ENCODE assay signal across 9 mouse cellular contexts in genomic region chr1:119484457-119484856, GRCm38 (mm10). TPM values are rescaled to one million over a fixed set of nuclear protein-coding genes. Genes with fewer than 3 reads are reported as not detected.
DNase-seq lines count a peak whose midpoint lies in the region; ATAC-seq and TF ChIP-seq lines count a peak whose summit lies in the region.
"Had no signal": no experiment of that assay in that cellular context is flagged by ENCODE, and none has a peak within 500 bp of the region (broad histone marks: within the 10 kb centered on the region; RNA-seq: fewer than 3 reads in every experiment).

No protein-coding gene starts in this region.

- no peaks in the 10 kb centered on the region for H3K9me3 ChIP-seq in embryonic facial prominence, embryonic 11.5 days (replicated peaks; ENCODE audit: control insufficient read depth, low read length)
- H3K9me3 ChIP-seq in lung, embryonic 16.5 days (ENCODE audit: control insufficient read depth, low read length), result no peaks in the 10 kb centered on the region
- H3K9me3 ChIP-seq in hindbrain, embryonic 10.5 days, result no peaks in the 10 kb centered on the region
- H3K9me3 ChIP-seq: neural tube, embryonic 13.5 days had no signal

- no peak overlapping the region for H3K27ac ChIP-seq in embryonic facial prominence, embryonic 11.5 days (replicated peaks; ENCODE audit: low read depth, low read length)
- H3K27ac ChIP-seq in lung, embryonic 16.5 days (ENCODE audit: low read length), result no peak overlapping the region
- no peak overlapping the region for H3K27ac ChIP-seq in hindbrain, embryonic 10.5 days
- H3K27ac ChIP-seq: neural tube, embryonic 13.5 days had no signal

- no peaks in the 10 kb centered on the region for H3K27me3 ChIP-seq in embryonic facial prominence, embryonic 11.5 days (ENCODE audit: control insufficient read depth, insufficient read depth, low read length)
- H3K27me3 ChIP-seq in lung, embryonic 16.5 days (ENCODE audit: control insufficient read depth, insufficient read depth, low read depth, low read length), result no peaks in the 10 kb centered on the region
- H3K27me3 ChIP-seq in hindbrain, embryonic 10.5 days (ENCODE audit: insufficient read depth, poor library complexity, severe bottlenecking), result no peaks in the 10 kb centered on the region
- H3K27me3 ChIP-seq: neural tube, embryonic 13.5 days had no signal

- H3K4me1 ChIP-seq in lung, adult 2 months (ENCODE audit: control insufficient read depth, insufficient read depth, low read length), result peaks cover 5% of the 10 kb centered on the region; the same call in 1 of the 2 replicates
- no peaks in the 10 kb centered on the region for H3K4me1 ChIP-seq in embryonic facial prominence, embryonic 11.5 days (ENCODE audit: control insufficient read depth, insufficient read depth, low read length)
- peaks cover 2% of the 10 kb centered on the region; the same call in 1 of the 2 replicates for H3K4me1 ChIP-seq in lung, embryonic 16.5 days (replicated peaks; ENCODE audit: control insufficient read depth, insufficient read depth, low read length)
- H3K4me1 ChIP-seq in hindbrain, embryonic 10.5 days (replicated peaks), result peaks cover 19% of the 10 kb centered on the region

- no peak for ATAC-seq in embryonic facial prominence, embryonic 11.5 days (replicated peaks; ENCODE audit: insufficient number of reproducible peaks, low FRiP score, low TSS enrichment, low read depth)
- peak; percentile 59 for ATAC-seq in lung, embryonic 16.5 days (ENCODE audit: low read depth)

- TF ChIP-seq POLR2A in lung, adult 2 months (IDR thresholded peaks at IDR 0.05; ENCODE audit: borderline replicate concordance, extremely low read depth, low read depth, low read length), result no peak

- peak; percentile 53 for DNase-seq in adrenal gland, postnatal 10 days
- DNase-seq in adrenal gland, adult 8-10 months, result no peak
- DNase-seq in lung, adult 2 months, result no peak
- DNase-seq in lung, postnatal 14 days, result no peak
- peak; percentile 51 for DNase-seq in embryonic facial prominence, embryonic 11.5 days (ENCODE audit: low spot score)
- DNase-seq in thymus, postnatal 0 days (ENCODE audit: low spot score), result peak; percentile 61
- DNase-seq in hindbrain, embryonic 10.5 days (ENCODE audit: low spot score), result no peak

- H3K4me2 ChIP-seq in embryonic facial prominence, embryonic 11.5 days (ENCODE audit: low read depth, low read length), result no peak overlapping the region
- H3K4me2 ChIP-seq in lung, embryonic 16.5 days (ENCODE audit: low read depth, low read length), result no peak overlapping the region
- H3K4me2 ChIP-seq: neural tube, embryonic 13.5 days had no signal

- peak; percentile 72 for TF ChIP-seq CTCF in lung, adult 2 months (IDR thresholded peaks at IDR 0.05; ENCODE audit: insufficient read depth, low read length)

- no peaks in the 10 kb centered on the region for H3K36me3 ChIP-seq in embryonic facial prominence, embryonic 11.5 days (replicated peaks; ENCODE audit: control insufficient read depth, insufficient read depth, low read depth, low read length)
- H3K36me3 ChIP-seq in lung, embryonic 16.5 days (ENCODE audit: control insufficient read depth, insufficient read depth, low read length), result peaks cover 19% of the 10 kb centered on the region
- H3K36me3 ChIP-seq in hindbrain, embryonic 10.5 days, result peaks cover 10% of the 10 kb centered on the region; the same call in 1 of the 2 replicates

- no peak overlapping the region for H3K4me3 ChIP-seq in lung, adult 2 months (replicated peaks; ENCODE audit: extremely low read depth, low read depth, low read length)
- no peak overlapping the region for H3K4me3 ChIP-seq in embryonic facial prominence, embryonic 11.5 days (ENCODE audit: low read depth, low read length)
- no peak overlapping the region for H3K4me3 ChIP-seq in lung, embryonic 16.5 days (ENCODE audit: low read length)
- H3K4me3 ChIP-seq in hindbrain, embryonic 10.5 days, result no peak overlapping the region
- H3K4me3 ChIP-seq: neural tube, embryonic 13.5 days had no signal

- H3K9ac ChIP-seq in embryonic facial prominence, embryonic 11.5 days (replicated peaks; ENCODE audit: low read length), result no peak overlapping the region
- no peak overlapping the region for H3K9ac ChIP-seq in lung, embryonic 16.5 days (ENCODE audit: low read length)
- H3K9ac ChIP-seq: neural tube, embryonic 13.5 days had no signal

- 47% methylated on average over 3 of the region's 3 CpGs for WGBS in lung, adult 2 months
- WGBS in embryonic facial prominence, embryonic 11.5 days, result 59% methylated on average over 3 of the region's 3 CpGs
- 42% methylated on average over 3 of the region's 3 CpGs for WGBS in lung, embryonic 16.5 days
- 60% methylated on average over 3 of the region's 3 CpGs for WGBS in hindbrain, embryonic 10.5 days

RNA-seq across cellular contexts. Expression of gene Ralb, which starts 20.1 kb away (rescaled TPM):
- total RNA-seq in adrenal gland, postnatal 10 days (2021), result 10 to 100 TPM; 61.2 to 65.9 TPM
- total RNA-seq in adrenal gland, adult 8-10 months (2022), result 10 to 100 TPM; 61.0 to 78.5 (median 64.7) TPM
- 47.9 and 54.1 TPM in 2 replicates for polyA plus RNA-seq in lung, adult 2 months (2012; rRNA removed)
- 102 TPM in 2 replicates for polyA plus RNA-seq in embryonic facial prominence, embryonic 11.5 days (2014; fragmentation: Nextera tagmentation; extraction: Ambion mirVana)
- 252 TPM in 2 replicates for polyA plus RNA-seq in lung, embryonic 16.5 days (2015; fragmentation: Nextera tagmentation; extraction: Ambion mirVana)
- polyA plus RNA-seq in thymus, postnatal 0 days (2015; fragmentation: Nextera tagmentation; extraction: Ambion mirVana), result 82.7 and 87.1 TPM in 2 replicates
- polyA plus RNA-seq in hindbrain, embryonic 10.5 days (2016; fragmentation: Nextera tagmentation; extraction: Ambion mirVana), result 96.8 and 103 TPM in 2 replicates

RNA-seq across cellular contexts. Expression of gene Tmem185b, which starts 41.5 kb away (rescaled TPM):
- total RNA-seq in adrenal gland, postnatal 10 days (2021), result 10 to 100 TPM; 17.1 to 19.7 TPM
- total RNA-seq in adrenal gland, adult 8-10 months (2022), result 10 to 100 TPM; 26.0 to 35.3 (median 29.8) TPM
- polyA plus RNA-seq in lung, adult 2 months (2012; rRNA removed), result 20.6 and 29.5 TPM in 2 replicates
- polyA plus RNA-seq in embryonic facial prominence, embryonic 11.5 days (2014; fragmentation: Nextera tagmentation; extraction: Ambion mirVana), result 25.6 and 25.7 TPM in 2 replicates
- 30.6 and 32.7 TPM in 2 replicates for polyA plus RNA-seq in lung, embryonic 16.5 days (2015; fragmentation: Nextera tagmentation; extraction: Ambion mirVana)
- polyA plus RNA-seq in thymus, postnatal 0 days (2015; fragmentation: Nextera tagmentation; extraction: Ambion mirVana), result 26.8 and 29.2 TPM in 2 replicates
- polyA plus RNA-seq in hindbrain, embryonic 10.5 days (2016; fragmentation: Nextera tagmentation; extraction: Ambion mirVana), result 17.9 and 20.2 TPM in 2 replicates

Comparison
In these comparisons a context has a peak if more than half of its experiments do, and no peak if none do; other contexts are left out.
1. DNase-seq: peak in adrenal gland, postnatal 10 days (single experiment), embryonic facial prominence, embryonic 11.5 days (single experiment) and thymus, postnatal 0 days (single experiment); none in adrenal gland, adult 8-10 months (single experiment), lung, adult 2 months (single experiment), lung, postnatal 14 days (single experiment) and hindbrain, embryonic 10.5 days (single experiment).